Mouse (Mus musculus): ENCODE results near the gene Anapc7. TPM values are rescaled to one million over a fixed set of nuclear protein-coding genes. Genes with fewer than 3 reads are reported as not detected.

Gene Anapc7
- total RNA-seq, 2 experiments from 2014 or later = 32.2 to 35.0 TPM

DNA sequence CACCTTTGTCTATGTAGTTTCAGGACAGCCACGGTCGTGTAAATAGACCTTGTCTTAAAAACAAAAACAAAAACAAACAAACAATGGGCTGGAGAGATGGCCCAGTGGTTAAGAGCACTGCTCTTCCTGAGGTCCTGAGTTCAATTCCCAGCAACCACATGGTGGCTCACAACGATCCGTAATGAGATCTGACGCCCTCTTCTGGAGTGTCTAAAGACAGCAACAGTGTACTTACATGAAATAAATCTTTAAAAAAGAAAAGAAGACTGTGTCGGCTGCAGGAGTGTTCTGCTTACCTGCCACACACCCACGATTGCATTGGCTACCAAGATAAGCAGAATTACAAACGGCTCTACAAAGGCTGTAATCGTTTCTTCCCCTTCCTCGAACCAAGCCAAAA lies 69.9 kb downstream of the Anapc7 start:
- DNase-seq (ENCODE audit: low spot score in 2 of 2) = no peak

DNA sequence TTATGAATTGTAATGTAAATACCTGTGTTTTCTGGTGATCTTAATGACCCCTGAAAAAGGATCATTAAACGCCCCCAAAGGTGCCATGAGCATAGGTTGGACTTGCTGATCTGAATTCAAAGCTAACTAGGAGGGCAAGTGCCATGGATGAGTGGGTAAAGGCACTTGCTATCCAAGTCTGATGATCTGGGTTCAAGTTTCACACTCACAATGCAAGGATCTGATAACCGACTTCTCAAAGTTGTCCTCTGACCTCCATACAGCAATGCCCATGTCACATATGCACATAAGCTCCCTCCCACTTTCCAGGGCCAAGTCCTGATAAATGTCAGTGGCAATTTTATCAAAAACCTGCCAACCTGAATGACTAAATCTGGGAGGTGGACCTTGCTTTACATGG lies 71.5 kb downstream of the Anapc7 start:
- DNase-seq (ENCODE audit: low spot score in 2 of 2) = no peak

DNA sequence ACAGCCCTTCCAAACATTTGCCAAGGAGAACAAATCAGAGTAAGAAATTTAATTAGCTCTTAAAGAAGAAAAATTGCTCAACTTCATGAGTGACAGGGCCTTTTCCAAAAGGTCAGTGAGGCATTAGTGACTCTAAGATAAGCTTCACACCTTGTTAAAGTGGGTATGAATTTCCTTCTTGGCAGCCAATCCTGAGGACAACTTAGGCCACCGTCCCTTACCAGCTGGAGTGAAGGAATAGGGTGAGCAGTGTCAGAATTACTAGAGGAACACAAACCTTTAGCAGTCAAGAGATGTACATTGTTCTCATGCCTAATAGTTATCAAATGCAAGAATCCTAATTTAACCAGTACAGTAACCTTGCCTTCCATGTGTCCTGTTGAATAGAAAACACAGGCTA lies 73.0 kb downstream of the Anapc7 start:
- no peak for DNase-seq (ENCODE audit: low spot score in 2 of 2)

Other genes with a start within 250 kb of the Anapc7 start
- gene Hvcn1, start 214.9 kb upstream of the Anapc7 start, total RNA-seq (2021) = 1 to 10 TPM; 2.6 to 4.3 TPM
- gene Tctn1, start 157.2 kb upstream of the Anapc7 start, total RNA-seq (2021) = 10 to 100 TPM; 10.3 to 14.6 TPM
- 10 to 100 TPM; 42.0 to 50.5 TPM for gene Pptc7, start 137.3 kb upstream of the Anapc7 start, total RNA-seq (2021)
- gene Rad9b, start 67.5 kb upstream of the Anapc7 start, total RNA-seq (2021) = 1 to 10 TPM; 2.5 to 4.0 TPM
- 100 to 1,000 TPM; 181 to 216 TPM for gene Vps29, start 67.3 kb upstream of the Anapc7 start, total RNA-seq (2021)
- gene Gpn3, start 49.8 kb upstream of the Anapc7 start, total RNA-seq (2021) = 10 to 100 TPM; 24.9 to 27.6 TPM
- 10 to 100 TPM; 67.8 to 75.3 TPM for gene Fam216a, start 49.3 kb upstream of the Anapc7 start, total RNA-seq (2021)
- gene Arpc3, start 29.8 kb upstream of the Anapc7 start, total RNA-seq (2021) = 100 to 1,000 TPM; 194 to 229 TPM
- gene Atp2a2, start 80.5 kb downstream of the Anapc7 start, total RNA-seq (2021) = 100 to 1,000 TPM; 672 to 715 TPM
- 10 to 100 TPM; 50.6 to 53.3 TPM for gene Ift81, start 192.8 kb downstream of the Anapc7 start, total RNA-seq (2021)
- 1 to 10 TPM; 7.2 to 7.7 TPM for gene P2rx7, start 222.2 kb downstream of the Anapc7 start, total RNA-seq (2021)